Mouse (Mus musculus): ENCODE data around the gene Gm10188. TPM values are rescaled to one million over a fixed set of nuclear protein-coding genes. Genes with fewer than 3 reads are reported as not detected.

The Gm10188 gene
- total RNA-seq, 4 experiments from 2014 or later = not detected

DNA sequence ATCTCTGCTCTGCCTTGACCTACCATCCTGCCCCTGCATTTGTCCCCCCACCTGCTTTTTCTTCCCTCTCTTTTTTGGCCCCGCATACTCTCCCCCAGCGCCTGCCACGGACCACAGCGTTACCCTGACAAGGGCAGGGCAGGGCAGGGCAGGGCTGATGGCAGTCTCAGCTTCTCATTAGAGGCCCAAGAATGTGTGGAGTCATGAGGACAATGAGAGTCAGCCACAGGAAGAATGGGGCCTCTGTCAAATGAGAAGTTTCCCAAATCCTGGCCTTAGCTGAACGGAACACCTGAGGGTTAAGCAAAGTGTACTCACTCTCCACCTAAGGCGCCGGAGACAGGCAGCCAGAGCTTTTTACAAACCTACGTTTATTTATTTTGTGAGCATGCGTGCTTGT is 34.5 kb downstream of the Gm10188 start:
- no peak for DNase-seq (ENCODE audit: low spot score)

DNA sequence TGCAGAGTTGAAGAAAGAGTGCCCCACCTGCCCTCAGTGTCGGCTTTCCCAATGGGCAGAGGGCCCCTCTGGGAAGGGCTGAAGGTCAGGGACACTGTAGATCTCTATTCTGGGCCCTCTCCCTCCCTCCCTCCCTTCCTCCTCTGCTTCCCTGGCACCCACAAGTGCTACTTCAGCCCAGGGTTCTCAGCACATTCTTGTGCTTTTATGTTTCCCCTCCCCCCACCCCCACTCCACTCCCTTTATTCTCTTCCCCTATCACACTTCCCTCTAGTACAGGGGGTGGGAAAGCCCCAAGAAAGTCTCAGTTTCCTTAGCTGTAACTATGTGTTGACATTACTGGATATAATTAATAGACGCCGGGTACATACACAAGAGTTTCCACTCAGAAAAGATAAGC is 34.9 kb downstream of the Gm10188 start:
- no peak for DNase-seq (ENCODE audit: low spot score)

- no peak for DNase-seq (ENCODE audit: low spot score)
These were observed 35.8 kb downstream of the Gm10188 start for GRCm38 (mm10) chr1:132193806-132194205.

GRCm38 (mm10) chr1:132191786-132192680 is 37.5 kb downstream of the Gm10188 start:
- no peak for DNase-seq (ENCODE audit: low spot score)

GRCm38 (mm10) chr1:132191093-132191785 is 38.3 kb downstream of the Gm10188 start, which contains the start of the genes Lemd1 and AC124108.1:
TSS of gene Lemd1 (plus strand) at chr1:132191431.
TSS of gene AC124108.1 (plus strand) at chr1:132191457.
- DNase-seq (ENCODE audit: low spot score) = no peak

- DNase-seq (ENCODE audit: low spot score) = no peak
These were observed 38.9 kb downstream of the Gm10188 start for GRCm38 (mm10) chr1:132190621-132191092.

DNA sequence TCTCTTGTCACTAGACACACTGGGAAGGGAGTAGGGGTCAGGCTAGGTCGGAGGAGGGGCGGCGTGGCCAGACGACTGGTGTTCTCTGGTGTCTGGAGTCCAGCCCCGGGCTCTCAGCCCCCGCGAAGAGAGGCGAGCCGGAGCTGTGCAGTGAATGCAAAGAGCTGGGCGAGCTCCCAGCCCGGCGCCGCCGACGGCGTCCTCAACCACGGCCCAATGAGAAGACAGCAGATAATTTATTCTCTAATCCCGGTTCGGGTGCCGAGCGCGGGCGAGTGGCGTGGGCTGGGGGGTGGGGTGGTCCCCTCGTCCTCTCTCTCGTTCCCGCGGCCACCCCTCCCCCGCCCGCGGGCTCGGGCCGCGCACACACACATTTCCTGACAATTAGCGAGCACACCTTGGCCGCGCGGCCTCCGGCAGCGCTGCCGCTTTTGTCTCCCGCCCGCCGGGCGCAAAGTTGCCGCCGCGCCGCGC is 39.5 kb downstream of the Gm10188 start:
- DNase-seq (ENCODE audit: low spot score) = no peak

GRCm38 (mm10) chr1:132189231-132189630 is 40.3 kb downstream of the Gm10188 start:
- no peak for DNase-seq (ENCODE audit: low spot score)

GRCm38 (mm10) chr1:132188442-132189066 is 41.0 kb downstream of the Gm10188 start:
- DNase-seq (ENCODE audit: low spot score) = no peak

DNA sequence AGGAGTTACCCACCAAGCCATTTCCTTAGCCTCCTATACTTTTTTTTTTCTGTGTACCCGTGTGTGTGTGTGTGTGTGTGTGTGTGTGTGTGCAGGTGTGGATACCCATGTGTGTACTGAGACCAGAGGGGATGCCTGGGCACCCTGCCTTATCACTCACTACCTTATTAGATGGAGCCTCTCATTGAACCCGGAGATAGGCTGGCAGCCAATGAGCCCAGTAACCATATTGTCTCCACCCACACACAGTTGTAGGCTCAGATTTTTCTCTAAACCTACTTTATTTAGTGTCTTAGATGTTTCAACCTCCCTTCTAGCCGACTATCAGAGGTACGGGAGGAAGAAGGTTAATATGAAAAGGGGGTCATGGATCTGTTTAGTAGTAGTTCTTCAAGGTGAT is 43.3 kb downstream of the Gm10188 start:
- DNase-seq (ENCODE audit: low spot score) = no peak

Small RNA genes lying within 50 kb of the gene (microRNA-seq; reads per million reads assigned to microRNA genes)
- gene Mir135b = 2.5 reads per million

Other genes with a start within 250 kb of the Gm10188 start
- gene Elk4, start 222.2 kb downstream of the Gm10188 start, total RNA-seq (2022) = 10 to 100 TPM; 62.5 to 79.4 (median 76.0) TPM
- 1 to 10 TPM; 4.7 to 9.4 (median 7.7) TPM for gene Mfsd4a, start 161.7 kb downstream of the Gm10188 start, total RNA-seq (2022)
- 10 to 100 TPM; 16.9 to 21.5 (median 18.3) TPM for gene Cdk18, start 90.1 kb downstream of the Gm10188 start, total RNA-seq (2022)
- not detected for gene Lemd1, start 38.3 kb downstream of the Gm10188 start, total RNA-seq (2022)
- under 1 TPM in 1 of 4 experiments, not detected in 3; 0.09 TPM for gene AC124108.1, start 38.3 kb downstream of the Gm10188 start, total RNA-seq (2022)
- gene Klhdc8a, start 68.9 kb upstream of the Gm10188 start, total RNA-seq (2022) = 10 to 100 TPM; 11.8 to 22.9 (median 17.5) TPM
- gene Nuak2, start 86.4 kb upstream of the Gm10188 start, total RNA-seq (2022) = 1 to 10 TPM; 3.8 to 5.2 (median 4.0) TPM
- 10 to 100 TPM; 27.5 to 31.3 (median 28.9) TPM for gene Tmcc2, start 161.5 kb upstream of the Gm10188 start, total RNA-seq (2022)
- gene Dstyk, start 187.8 kb upstream of the Gm10188 start, total RNA-seq (2022) = 10 to 100 TPM; 15.3 to 16.7 (median 16.0) TPM
- gene Rbbp5, start 247.6 kb upstream of the Gm10188 start, total RNA-seq (2022) = 10 to 100 TPM; 15.8 to 29.0 (median 21.0) TPM

Data from heart, adult 8-10 months (tissue).